Mouse (Mus musculus): ENCODE data around the gene Xpot. TPM values are rescaled to one million over a fixed set of nuclear protein-coding genes. Genes with fewer than 3 reads are reported as not detected.

The Xpot gene
- polyA plus RNA-seq, 1 experiment from 2014 or later = 49.5 TPM

- Histone ChIP-seq H3K4me2 (replicated peaks; ENCODE audit: low read depth, low read length) (peak overlapping the region; percentile 97), H3K9me3 (ENCODE audit: control insufficient read depth, low read length) (no peaks in the 10 kb centered on the region), H3K4me3 (ENCODE audit: low read depth, low read length) (peak overlapping the region; percentile 51), H3K27me3 (ENCODE audit: control insufficient read depth, insufficient read depth, low read length) (peaks cover 26% of the 10 kb centered on the region), H3K27ac (ENCODE audit: low read depth, low read length) (no peak overlapping the region), H3K9ac (ENCODE audit: low read depth, low read length) (no peak overlapping the region; the same call in 1 of the 2 replicates), H3K4me1 (replicated peaks; ENCODE audit: control insufficient read depth, insufficient read depth, low read length) (peaks cover 7% of the 10 kb centered on the region), H3K36me3 (ENCODE audit: control insufficient read depth, insufficient read depth, low read length) (no peaks in the 10 kb centered on the region)
- ATAC-seq (ENCODE audit: low FRiP score) (0 out of 2 replicates have a peak, but pooled peaks have one; percentile 39), DNase-seq (ENCODE audit: low spot score) (no peak)
- 6% methylated on average over 28 of the region's 28 CpGs for WGBS
Measured at GRCm38 (mm10) chr10:121642054-121642947, 16.2 kb upstream of the Xpot start.

DNA sequence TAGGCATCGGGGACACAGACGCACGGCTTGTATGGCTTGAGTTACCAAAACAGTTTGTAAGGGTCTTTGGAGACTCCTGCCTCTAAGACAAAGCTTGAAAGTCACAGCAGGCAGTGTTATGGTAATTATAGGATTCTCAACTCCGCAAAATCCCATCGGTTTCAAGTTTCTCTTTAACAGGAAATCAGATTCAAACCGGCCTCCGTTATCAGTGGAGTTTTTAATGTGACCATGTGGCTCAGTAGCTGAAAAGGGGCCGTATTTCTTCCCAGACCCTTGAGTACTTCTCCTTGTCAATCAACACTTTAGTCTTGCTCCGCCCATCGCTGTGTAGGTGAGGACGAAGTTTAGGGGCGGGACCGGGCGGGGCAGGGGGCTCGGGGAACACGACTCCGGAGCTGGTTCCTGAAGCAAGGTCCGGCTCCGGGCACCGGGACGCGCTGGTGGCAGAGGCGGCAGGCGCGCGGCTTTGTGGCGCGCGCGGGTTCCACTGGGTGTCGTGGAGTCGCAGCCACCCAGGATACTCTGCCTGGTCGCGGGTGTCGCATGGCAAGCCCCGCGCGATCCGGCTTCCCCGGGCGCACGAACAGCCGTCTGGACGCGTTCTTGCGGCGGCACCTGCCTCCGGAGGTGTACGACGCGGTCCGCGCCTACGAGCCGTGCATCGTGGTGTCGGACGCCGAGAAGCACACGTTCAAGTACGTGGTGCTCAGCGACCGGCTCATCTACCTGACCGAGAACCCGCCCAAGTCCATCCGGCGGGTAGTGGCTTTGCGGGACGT lies 15.3 kb upstream of the Xpot start, which contains the start of gene D930020B18Rik:
D930020B18Rik (plus strand) TSS at position 317 of the 782 bp plus-strand sequence.
- peak within 1 kb of the TSS; percentile 97 for H3K4me2 ChIP-seq (replicated peaks; ENCODE audit: low read depth, low read length)
- H3K4me1 ChIP-seq (replicated peaks; ENCODE audit: control insufficient read depth, insufficient read depth, low read length) = peaks cover 7% of the 10 kb centered on the region
- H3K4me3 ChIP-seq (ENCODE audit: low read depth, low read length) = peak within 1 kb of the TSS; percentile 51
- no peaks in the 10 kb centered on the region for H3K36me3 ChIP-seq (ENCODE audit: control insufficient read depth, insufficient read depth, low read length)
- under 1% methylated on average over 65 of the region's 69 CpGs for WGBS
- H3K9me3 ChIP-seq (ENCODE audit: control insufficient read depth, low read length) = no peaks in the 10 kb centered on the region
- DNase-seq (ENCODE audit: low spot score) = peak; percentile 55
- peaks cover 26% of the 10 kb centered on the region for H3K27me3 ChIP-seq (ENCODE audit: control insufficient read depth, insufficient read depth, low read length)
- peak within 1 kb of the TSS; percentile 38 for H3K9ac ChIP-seq (ENCODE audit: low read depth, low read length)
- ATAC-seq (ENCODE audit: low FRiP score) = peak; percentile 46
- H3K27ac ChIP-seq (ENCODE audit: low read depth, low read length) = no peak within 1 kb of the TSS

DNA sequence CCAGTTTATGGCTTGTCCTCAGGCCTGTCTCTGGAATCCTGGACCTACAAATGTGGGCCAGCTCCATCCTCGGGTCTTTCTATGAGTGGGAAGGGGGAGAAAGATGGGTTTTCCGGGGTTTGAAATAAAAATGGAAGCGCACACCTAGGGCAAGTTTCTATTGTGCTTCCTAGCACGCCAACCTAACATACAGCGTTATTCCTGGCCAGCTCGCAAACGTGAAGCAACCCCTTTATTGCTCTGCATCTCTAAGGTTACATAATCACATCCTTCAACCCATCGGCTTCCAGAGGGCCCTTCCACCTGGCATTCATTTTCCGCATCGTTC lies 14.8 kb upstream of the Xpot start:
- DNase-seq (ENCODE audit: low spot score) (no peak), ATAC-seq (ENCODE audit: low FRiP score) (no peak)
- H3K4me2 ChIP-seq (replicated peaks; ENCODE audit: low read depth, low read length) = peak overlapping the region; percentile 97
- H3K4me3 ChIP-seq (ENCODE audit: low read depth, low read length) = peak overlapping the region; percentile 51
- H3K36me3 ChIP-seq (ENCODE audit: control insufficient read depth, insufficient read depth, low read length) = no peaks in the 10 kb centered on the region
- 16% methylated on average over 10 of the region's 10 CpGs for WGBS
- no peak overlapping the region for H3K27ac ChIP-seq (ENCODE audit: low read depth, low read length)
- H3K9ac ChIP-seq (ENCODE audit: low read depth, low read length) = no peak overlapping the region
- peaks cover 7% of the 10 kb centered on the region for H3K4me1 ChIP-seq (replicated peaks; ENCODE audit: control insufficient read depth, insufficient read depth, low read length)
- peaks cover 26% of the 10 kb centered on the region for H3K27me3 ChIP-seq (ENCODE audit: control insufficient read depth, insufficient read depth, low read length)
- no peaks in the 10 kb centered on the region for H3K9me3 ChIP-seq (ENCODE audit: control insufficient read depth, low read length)

- H3K4me3 ChIP-seq (ENCODE audit: low read depth, low read length) = no peak overlapping the region
Measured at GRCm38 (mm10) chr10:121640150-121640930, 14.2 kb upstream of the Xpot start.

DNA sequence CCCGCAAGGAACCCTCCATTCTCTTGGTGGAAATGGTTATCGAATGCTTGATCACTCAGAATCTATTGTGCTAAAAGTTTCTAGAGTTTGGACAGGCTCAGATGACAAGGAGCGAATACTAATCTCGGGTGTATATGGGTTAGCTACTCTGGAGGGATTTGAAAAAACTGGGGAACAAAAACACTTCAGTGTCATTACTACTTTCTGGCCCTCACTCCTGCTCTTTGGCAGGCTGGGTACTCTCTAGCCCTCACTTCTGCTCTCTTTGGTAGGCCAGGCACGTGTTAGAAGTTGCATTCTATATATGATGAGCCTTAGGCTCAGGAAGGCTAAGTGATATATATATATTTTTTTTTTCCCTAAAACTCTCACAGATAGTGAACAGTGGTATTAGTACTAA lies 13.4 kb upstream of the Xpot start:
- H3K36me3 ChIP-seq (ENCODE audit: control insufficient read depth, insufficient read depth, low read length) = no peaks in the 10 kb centered on the region
- WGBS = 81% methylated on average over 5 of the region's 5 CpGs
- H3K4me2 ChIP-seq (replicated peaks; ENCODE audit: low read depth, low read length) = no peak overlapping the region
- H3K9ac ChIP-seq (ENCODE audit: low read depth, low read length) = no peak overlapping the region
- ATAC-seq (ENCODE audit: low FRiP score) = no peak
- H3K4me3 ChIP-seq (ENCODE audit: low read depth, low read length) = no peak overlapping the region
- no peak overlapping the region for H3K27ac ChIP-seq (ENCODE audit: low read depth, low read length)
- peaks cover 26% of the 10 kb centered on the region for H3K27me3 ChIP-seq (ENCODE audit: control insufficient read depth, insufficient read depth, low read length)
- no peaks in the 10 kb centered on the region for H3K9me3 ChIP-seq (ENCODE audit: control insufficient read depth, low read length)
- H3K4me1 ChIP-seq (replicated peaks; ENCODE audit: control insufficient read depth, insufficient read depth, low read length) = peaks cover 7% of the 10 kb centered on the region
- DNase-seq (ENCODE audit: low spot score) = no peak

More at GRCm38 (mm10) chr10:121640150-121640930, 14.2 kb upstream of the Xpot start:
- peak; percentile 73 for ATAC-seq (ENCODE audit: low FRiP score)
- Histone ChIP-seq H3K4me2 (replicated peaks; ENCODE audit: low read depth, low read length) (peak overlapping the region; percentile 97; the same call in 1 of the 2 replicates), H3K36me3 (ENCODE audit: control insufficient read depth, insufficient read depth, low read length) (no peaks in the 10 kb centered on the region), H3K4me1 (replicated peaks; ENCODE audit: control insufficient read depth, insufficient read depth, low read length) (peaks cover 7% of the 10 kb centered on the region), H3K27me3 (ENCODE audit: control insufficient read depth, insufficient read depth, low read length) (peaks cover 26% of the 10 kb centered on the region), H3K27ac (ENCODE audit: low read depth, low read length) (no peak overlapping the region), H3K9ac (ENCODE audit: low read depth, low read length) (no peak overlapping the region), H3K9me3 (ENCODE audit: control insufficient read depth, low read length) (no peaks in the 10 kb centered on the region)
- DNase-seq (ENCODE audit: low spot score) = peak; percentile 65
- 55% methylated on average over 6 of the region's 6 CpGs for WGBS

DNA sequence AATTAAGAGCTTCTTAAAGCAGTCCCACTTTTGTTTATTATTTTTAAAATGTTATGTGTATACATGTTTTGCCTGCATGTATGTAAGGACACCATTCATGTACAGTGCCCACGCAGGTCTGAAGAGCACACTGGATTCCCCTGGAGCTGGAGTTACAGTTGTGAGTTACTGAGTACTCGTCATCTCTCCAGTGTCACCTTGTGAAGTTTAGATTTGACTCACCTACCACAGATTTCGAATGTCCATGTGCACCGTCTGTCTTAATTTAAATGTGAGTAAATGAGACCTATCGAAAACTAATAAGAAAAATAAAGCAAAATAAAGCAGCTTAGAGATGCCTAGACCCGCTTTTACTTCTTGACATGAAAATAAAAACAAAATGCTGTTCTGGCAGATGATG lies 10.1 kb upstream of the Xpot start:
- Histone ChIP-seq H3K9ac (ENCODE audit: low read depth, low read length) (no peak overlapping the region), H3K4me2 (replicated peaks; ENCODE audit: low read depth, low read length) (no peak overlapping the region), H3K27ac (ENCODE audit: low read depth, low read length) (no peak overlapping the region), H3K4me1 (replicated peaks; ENCODE audit: control insufficient read depth, insufficient read depth, low read length) (peaks cover 5% of the 10 kb centered on the region), H3K27me3 (ENCODE audit: control insufficient read depth, insufficient read depth, low read length) (peaks cover 5% of the 10 kb centered on the region), H3K9me3 (ENCODE audit: control insufficient read depth, low read length) (no peaks in the 10 kb centered on the region), H3K4me3 (ENCODE audit: low read depth, low read length) (no peak overlapping the region), H3K36me3 (ENCODE audit: control insufficient read depth, insufficient read depth, low read length) (no peaks in the 10 kb centered on the region)
- DNase-seq (ENCODE audit: low spot score) (no peak), ATAC-seq (ENCODE audit: low FRiP score) (no peak)
- WGBS = 90% methylated on average over 6 of the region's 6 CpGs

DNA sequence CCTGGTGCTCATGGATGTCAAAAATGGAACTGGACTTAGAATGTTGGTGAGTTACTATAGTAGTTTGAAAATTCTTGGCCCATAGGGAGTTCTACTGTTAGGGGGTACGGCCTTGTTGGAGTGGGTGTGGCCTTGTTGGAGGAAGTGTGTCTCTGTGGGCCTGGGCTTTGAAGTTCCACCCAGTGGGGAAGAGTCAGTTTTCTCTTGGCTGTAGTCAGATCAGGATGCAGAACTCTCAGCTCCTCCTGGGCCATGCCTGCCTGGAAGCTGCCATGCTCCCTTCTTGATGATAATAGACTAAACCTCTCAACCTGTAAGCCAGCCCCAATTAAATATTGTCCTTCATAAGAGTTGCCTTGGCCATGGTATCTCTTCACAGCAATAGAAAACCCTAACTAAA lies 8.0 kb upstream of the Xpot start:
- Histone ChIP-seq H3K9ac (ENCODE audit: low read depth, low read length) (no peak overlapping the region), H3K4me2 (replicated peaks; ENCODE audit: low read depth, low read length) (no peak overlapping the region), H3K36me3 (ENCODE audit: control insufficient read depth, insufficient read depth, low read length) (no peaks in the 10 kb centered on the region), H3K27ac (ENCODE audit: low read depth, low read length) (no peak overlapping the region), H3K9me3 (ENCODE audit: control insufficient read depth, low read length) (no peaks in the 10 kb centered on the region), H3K4me1 (replicated peaks; ENCODE audit: control insufficient read depth, insufficient read depth, low read length) (no peaks in the 10 kb centered on the region), H3K4me3 (ENCODE audit: low read depth, low read length) (no peak overlapping the region), H3K27me3 (ENCODE audit: control insufficient read depth, insufficient read depth, low read length) (no peaks in the 10 kb centered on the region)
- DNase-seq (ENCODE audit: low spot score) = no peak
- WGBS = 76% methylated on average over 1 of the region's 1 CpGs
- ATAC-seq (ENCODE audit: low FRiP score) = no peak

DNA sequence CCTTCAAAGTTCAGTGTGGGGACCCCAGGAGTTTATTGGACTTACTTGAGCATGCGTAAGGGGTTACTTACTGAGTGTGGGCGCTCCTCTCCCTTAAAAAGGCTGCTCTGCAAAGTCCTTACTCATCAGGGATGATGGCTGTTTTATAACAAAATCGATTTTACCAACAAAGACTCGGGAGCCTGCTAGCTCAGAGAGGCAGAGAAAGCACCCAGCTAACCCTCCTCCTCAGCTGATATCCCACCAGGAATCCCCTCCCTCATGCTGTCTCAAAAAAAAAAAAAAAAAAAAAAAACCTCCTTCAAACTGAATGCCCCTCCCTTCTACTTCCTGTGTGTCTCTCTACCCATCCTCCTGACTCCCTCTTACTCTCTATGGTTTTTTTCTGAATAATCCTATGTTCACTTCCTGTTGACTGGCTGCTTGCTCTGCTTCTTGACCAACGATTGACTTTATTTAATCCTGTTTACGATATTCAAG lies 2.5 kb upstream of the Xpot start:
- Histone ChIP-seq H3K4me1 (replicated peaks; ENCODE audit: control insufficient read depth, insufficient read depth, low read length) (no peaks in the 10 kb centered on the region), H3K4me3 (ENCODE audit: low read depth, low read length) (no peak overlapping the region), H3K27me3 (ENCODE audit: control insufficient read depth, insufficient read depth, low read length) (no peaks in the 10 kb centered on the region), H3K9me3 (ENCODE audit: control insufficient read depth, low read length) (no peaks in the 10 kb centered on the region), H3K4me2 (replicated peaks; ENCODE audit: low read depth, low read length) (no peak overlapping the region), H3K27ac (ENCODE audit: low read depth, low read length) (no peak overlapping the region), H3K9ac (ENCODE audit: low read depth, low read length) (no peak overlapping the region), H3K36me3 (ENCODE audit: control insufficient read depth, insufficient read depth, low read length) (no peaks in the 10 kb centered on the region)
- WGBS = 90% methylated on average over 6 of the region's 6 CpGs
- ATAC-seq (ENCODE audit: low FRiP score) (no peak), DNase-seq (ENCODE audit: low spot score) (no peak)
